Mouse (Mus musculus): Measurements from ENCODE around the gene Ank3.

Gene Ank3

GRCm38 (mm10) chr10:69730351-69730871 is 331.8 kb downstream of the Ank3 start:
- DNase-seq: no peak

- DNase-seq: no peak
Observed at GRCm38 (mm10) chr10:69731341-69731740, 332.8 kb downstream of the Ank3 start.

- DNase-seq: no peak
Observed at GRCm38 (mm10) chr10:69731863-69732262, 333.3 kb downstream of the Ank3 start.

GRCm38 (mm10) chr10:69736241-69736640 is 337.7 kb downstream of the Ank3 start:
- no peak for DNase-seq

GRCm38 (mm10) chr10:69738741-69739271 is 340.2 kb downstream of the Ank3 start:
- DNase-seq: no peak

GRCm38 (mm10) chr10:69742528-69742927 is 344.0 kb downstream of the Ank3 start:
- no peak for DNase-seq

- DNase-seq: no peak
Observed at GRCm38 (mm10) chr10:69744181-69744580, 345.6 kb downstream of the Ank3 start.

GRCm38 (mm10) chr10:69744871-69745270 is 346.3 kb downstream of the Ank3 start:
- DNase-seq: no peak

- no peak for DNase-seq
Observed at GRCm38 (mm10) chr10:69746322-69746721, 347.7 kb downstream of the Ank3 start.

- DNase-seq: no peak
Observed at GRCm38 (mm10) chr10:69746730-69747129, 348.2 kb downstream of the Ank3 start.

GRCm38 (mm10) chr10:69751416-69751815 is 352.8 kb downstream of the Ank3 start:
- DNase-seq: no peak

- DNase-seq: no peak
Observed at GRCm38 (mm10) chr10:69753464-69753863, 354.9 kb downstream of the Ank3 start.

- no peak for DNase-seq
Observed at GRCm38 (mm10) chr10:69756956-69757672, 358.5 kb downstream of the Ank3 start.

- no peak for DNase-seq
Observed at GRCm38 (mm10) chr10:69762977-69763376, 364.4 kb downstream of the Ank3 start.

GRCm38 (mm10) chr10:69764402-69764801 is 365.8 kb downstream of the Ank3 start:
- DNase-seq: no peak

- no peak for DNase-seq
Observed at GRCm38 (mm10) chr10:69777065-69777645, 378.6 kb downstream of the Ank3 start.

- DNase-seq: no peak
Observed at GRCm38 (mm10) chr10:69777736-69778135, 379.2 kb downstream of the Ank3 start.

GRCm38 (mm10) chr10:69779246-69779645 is 380.7 kb downstream of the Ank3 start:
- DNase-seq: no peak

GRCm38 (mm10) chr10:69781491-69781890 is 382.9 kb downstream of the Ank3 start:
- DNase-seq: no peak

GRCm38 (mm10) chr10:69785235-69785634 is 386.7 kb downstream of the Ank3 start:
- no peak for DNase-seq

- no peak for DNase-seq
Observed at GRCm38 (mm10) chr10:69785692-69786091, 387.1 kb downstream of the Ank3 start.

GRCm38 (mm10) chr10:69786220-69786993 is 387.8 kb downstream of the Ank3 start:
- DNase-seq: no peak

GRCm38 (mm10) chr10:69787379-69787778 is 388.8 kb downstream of the Ank3 start:
- no peak for DNase-seq
